Mouse (Mus musculus) CD4-positive naive resting alpha-beta T cell, adult 57 days (primary cell): ENCODE measurements around the gene Rnf186. TPM values are rescaled to one million over a fixed set of nuclear protein-coding genes. Genes with fewer than 3 reads are reported as not detected.

Experiments used
- total RNA-seq: library from RNA; stranded (reverse); gene quantifications from one replicate; pipeline ENCODE4 v1.2.4, GENCODE M21; 2023

Rnf186 gene
- not detected for total RNA-seq

GRCm38 (mm10) chr4:138966866-138967265 lies at the start of gene Rnf186:
Gene Rnf186 (plus strand): TSS chr4:138967112.

GRCm38 (mm10) chr4:138972827-138973718 lies 6.2 kb downstream of the Rnf186 start, which contains the start of gene Tmco4:
Gene Tmco4 (plus strand): TSS chr4:138972888.

Other genes with a start within 250 kb of the Rnf186 start
- not detected for gene Pla2g2c, start 242.3 kb upstream of the Rnf186 start, total RNA-seq
- 0.18 TPM for gene Ubxn10, start 229.9 kb upstream of the Rnf186 start, total RNA-seq
- not detected for gene Pla2g2f, start 209.5 kb upstream of the Rnf186 start, total RNA-seq
- gene Pla2g2d, start 191.4 kb upstream of the Rnf186 start, total RNA-seq = 0.71 TPM
- 1.8 TPM for gene Pla2g5, start 103.6 kb upstream of the Rnf186 start, total RNA-seq
- not detected for gene Gm13030, start 93.1 kb upstream of the Rnf186 start, total RNA-seq
- 0.80 TPM for gene Pla2g2e, start 89.2 kb upstream of the Rnf186 start, total RNA-seq
- gene Otud3, start 53.2 kb upstream of the Rnf186 start, total RNA-seq = 9.5 TPM
- 38.1 TPM for gene Tmco4, start 5.8 kb downstream of the Rnf186 start, total RNA-seq
- not detected for gene Htr6, start 108.5 kb downstream of the Rnf186 start, total RNA-seq
- 3.2 TPM for gene Nbl1, start 125.9 kb downstream of the Rnf186 start, total RNA-seq
- 105 TPM for gene Minos1, start 164.0 kb downstream of the Rnf186 start, total RNA-seq
- gene Capzb, start 225.8 kb downstream of the Rnf186 start, total RNA-seq = 377 TPM